In genomic region chr12:85604301-85604998, GRCm38 (mm10) we compare ENCODE assay signal across 10 mouse cellular contexts. TPM values are rescaled to one million over a fixed set of nuclear protein-coding genes. Genes with fewer than 3 reads are reported as not detected.
A peak's percentile ranks its signal among the peaks of the same experiment; 100 is the strongest.
DNase-seq lines count a peak whose midpoint lies in the region; ATAC-seq and TF ChIP-seq lines count a peak whose summit lies in the region.
"Had no signal": no experiment of that assay in that cellular context is flagged by ENCODE, and none has a peak within 500 bp of the region (broad histone marks: within the 10 kb centered on the region; RNA-seq: fewer than 3 reads in every experiment).

No protein-coding gene starts in this region.

- peak; percentile 22 for DNase-seq in kidney, adult 2 months
- peak; percentile 60 for DNase-seq in lung, postnatal 0 days (ENCODE audit: low spot score)
- DNase-seq in lung, adult 18-20 months, result no peak
- DNase-seq in yolk sac, embryonic 10.5 days (ENCODE audit: low spot score), result peak; percentile 45
- no peak for DNase-seq in adrenal gland, postnatal 36 days
- no peak for DNase-seq in spleen, adult 12 weeks (ENCODE audit: low spot score)
- DNase-seq: thymus, postnatal 4 days had no signal

- H3K27me3 ChIP-seq in kidney, adult 2 months (replicated peaks; ENCODE audit: control insufficient read depth, insufficient read depth, low read length), result no peaks in the 10 kb centered on the region
- H3K27me3 ChIP-seq in kidney, embryonic 14.5 days (ENCODE audit: control insufficient read depth, insufficient read depth, low read length), result peaks cover 6% of the 10 kb centered on the region; the same call in 1 of the 2 replicates
- H3K27me3 ChIP-seq in lung, postnatal 0 days (replicated peaks; ENCODE audit: insufficient read depth, low read length), result no peaks in the 10 kb centered on the region
- H3K27me3 ChIP-seq in intestine, embryonic 15.5 days (replicated peaks), result no peaks in the 10 kb centered on the region

- no peak overlapping the region for H3K27ac ChIP-seq in kidney, adult 2 months (ENCODE audit: insufficient read depth, low read depth, low read length)
- no peak overlapping the region for H3K27ac ChIP-seq in kidney, embryonic 14.5 days (ENCODE audit: low read depth, low read length)
- no peak overlapping the region for H3K27ac ChIP-seq in lung, postnatal 0 days (ENCODE audit: low read length)
- H3K27ac ChIP-seq in intestine, embryonic 15.5 days, result peak overlapping the region; percentile 78

- H3K9ac ChIP-seq in kidney, embryonic 14.5 days (ENCODE audit: low read depth, low read length), result no peak overlapping the region
- H3K9ac ChIP-seq in lung, postnatal 0 days (replicated peaks; ENCODE audit: low read depth), result no peak overlapping the region
- H3K9ac ChIP-seq in intestine, embryonic 15.5 days, result peak overlapping the region; percentile 20; the same call in 1 of the 2 replicates

- no peaks in the 10 kb centered on the region for H3K36me3 ChIP-seq in kidney, adult 2 months (ENCODE audit: control insufficient read depth, insufficient read depth, low read length)
- peaks cover 3% of the 10 kb centered on the region; the same call in 1 of the 2 replicates for H3K36me3 ChIP-seq in kidney, embryonic 14.5 days (ENCODE audit: control insufficient read depth, insufficient read depth, low read length)
- H3K36me3 ChIP-seq in lung, postnatal 0 days (ENCODE audit: insufficient read depth, low read length), result peaks cover 5% of the 10 kb centered on the region; the same call in 1 of the 2 replicates
- H3K36me3 ChIP-seq in intestine, embryonic 15.5 days, result peaks cover 2% of the 10 kb centered on the region; the same call in 1 of the 2 replicates

- no peak for TF ChIP-seq EP300 in lung, postnatal 0 days (IDR thresholded peaks at IDR 0.05)

- no peak for TF ChIP-seq CTCF in kidney, adult 2 months (conservative IDR thresholded peaks at IDR 0.05; ENCODE audit: insufficient read depth, insufficient read length, low read depth, low read length)
- no peak for TF ChIP-seq CTCF in lung, postnatal 0 days (IDR thresholded peaks at IDR 0.05)

- TF ChIP-seq POLR2A in kidney, adult 2 months (IDR thresholded peaks at IDR 0.05; ENCODE audit: low read depth, low read length), result no peak

- ATAC-seq in kidney, embryonic 14.5 days (ENCODE audit: low FRiP score, low TSS enrichment), result no peak
- ATAC-seq in lung, postnatal 0 days, result peak; percentile 36
- ATAC-seq in intestine, embryonic 15.5 days, result peak; percentile 67
- ATAC-seq: activated CD4-positive, CD25-positive, alpha-beta regulatory T cell, adult 4 months had no signal

- no peaks in the 10 kb centered on the region for H3K9me3 ChIP-seq in kidney, embryonic 14.5 days (ENCODE audit: control insufficient read depth, low read length)
- no peaks in the 10 kb centered on the region for H3K9me3 ChIP-seq in lung, postnatal 0 days (ENCODE audit: low read length)
- no peaks in the 10 kb centered on the region for H3K9me3 ChIP-seq in intestine, embryonic 15.5 days

- H3K4me2 ChIP-seq in kidney, embryonic 14.5 days (replicated peaks; ENCODE audit: low read depth, low read length), result no peak overlapping the region
- no peak overlapping the region for H3K4me2 ChIP-seq in lung, postnatal 0 days (replicated peaks; ENCODE audit: low read depth, low read length)
- H3K4me2 ChIP-seq in intestine, embryonic 15.5 days (replicated peaks), result peak overlapping the region; percentile 9; the same call in 1 of the 2 replicates

- no peak overlapping the region for H3K4me3 ChIP-seq in kidney, adult 2 months (ENCODE audit: insufficient read depth, low read depth, low read length)
- H3K4me3 ChIP-seq in kidney, embryonic 14.5 days (ENCODE audit: low read length), result no peak overlapping the region
- no peak overlapping the region for H3K4me3 ChIP-seq in lung, postnatal 0 days (ENCODE audit: low read depth, low read length)
- no peak overlapping the region for H3K4me3 ChIP-seq in intestine, embryonic 15.5 days (replicated peaks)

- WGBS in kidney, adult 2 months, result 68% methylated on average over 9 of the region's 9 CpGs
- WGBS in kidney, embryonic 14.5 days, result 71% methylated on average over 9 of the region's 9 CpGs
- 34% methylated on average over 9 of the region's 9 CpGs for WGBS in lung, postnatal 0 days
- 39% methylated on average over 9 of the region's 9 CpGs for WGBS in intestine, embryonic 15.5 days

- peaks cover 10% of the 10 kb centered on the region; the same call in 1 of the 2 replicates for H3K4me1 ChIP-seq in kidney, adult 2 months (ENCODE audit: control insufficient read depth, insufficient read depth, low read length)
- H3K4me1 ChIP-seq in kidney, embryonic 14.5 days (ENCODE audit: control insufficient read depth, insufficient read depth, low read length), result peaks cover 10% of the 10 kb centered on the region
- H3K4me1 ChIP-seq in lung, postnatal 0 days (ENCODE audit: insufficient read depth, low read depth, low read length), result peaks cover 15% of the 10 kb centered on the region
- H3K4me1 ChIP-seq in intestine, embryonic 15.5 days (replicated peaks), result peaks cover 40% of the 10 kb centered on the region

RNA-seq across cellular contexts. Expression of gene Jdp2, which starts 5.6 kb away (rescaled TPM):
- 6.2 and 7.7 TPM in 2 replicates for polyA plus RNA-seq in kidney, adult 2 months (2012; rRNA removed)
- polyA plus RNA-seq in kidney, embryonic 14.5 days (2014; fragmentation: Nextera tagmentation; extraction: Ambion mirVana), result 0.49 and 0.66 TPM in 2 replicates
- polyA plus RNA-seq in lung, postnatal 0 days (2015; fragmentation: Nextera tagmentation; extraction: Ambion mirVana), result 1.2 and 1.4 TPM in 2 replicates
- 0.62 and 0.74 TPM in 2 replicates for polyA plus RNA-seq in intestine, embryonic 15.5 days (2015; fragmentation: Nextera tagmentation; extraction: Ambion mirVana)
- 10 to 100 TPM; 15.5 to 21.1 TPM for total RNA-seq in adrenal gland, postnatal 36 days (2021)
- polyA plus RNA-seq: activated CD4-positive, CD25-positive, alpha-beta regulatory T cell, adult 4 months had no signal

Comparison
In these comparisons a context has a peak if more than half of its experiments do, and no peak if none do; other contexts are left out.
1. DNase-seq: peak in kidney, adult 2 months (single experiment), lung, postnatal 0 days (single experiment) and yolk sac, embryonic 10.5 days (single experiment); none in lung, adult 18-20 months (0 of 2), adrenal gland, postnatal 36 days (0 of 2) and spleen, adult 12 weeks (single experiment).